Mouse (Mus musculus) yolk sac, embryonic 10.5 days (tissue): ENCODE data around the gene Actn2.

Experiments
- DNase-seq: peaks from one replicate; pipeline ENCODE4 v3.0.0-alpha.2; 2017; ENCODE audit warnings: low spot score

The Actn2 gene

GRCm38 (mm10) chr13:12256871-12257390 lies 83.6 kb downstream of the Actn2 start:
- no peak for DNase-seq

- no peak for DNase-seq
Observed at GRCm38 (mm10) chr13:12255911-12256705, 84.5 kb downstream of the Actn2 start.

- no peak for DNase-seq
Observed at GRCm38 (mm10) chr13:12250496-12250895, 90.1 kb downstream of the Actn2 start.

GRCm38 (mm10) chr13:12249195-12249898 lies 91.2 kb downstream of the Actn2 start:
- DNase-seq = peak; percentile 21

- no peak for DNase-seq
Observed at GRCm38 (mm10) chr13:12245938-12246337, 94.6 kb downstream of the Actn2 start.

- no peak for DNase-seq
Observed at GRCm38 (mm10) chr13:12243991-12244390, 96.6 kb downstream of the Actn2 start.

- no peak for DNase-seq
Observed at GRCm38 (mm10) chr13:12232141-12232540, 108.4 kb downstream of the Actn2 start.

- peak; percentile 17 for DNase-seq
Observed at GRCm38 (mm10) chr13:12228248-12228647, 112.3 kb downstream of the Actn2 start.

- DNase-seq = peak; percentile 55
Observed at GRCm38 (mm10) chr13:12227606-12228005, 113.0 kb downstream of the Actn2 start.
